Mouse (Mus musculus): ENCODE results near the gene Megf11.
A peak's percentile ranks its signal among the peaks of the same experiment; 100 is the strongest.

The Megf11 gene

DNA sequence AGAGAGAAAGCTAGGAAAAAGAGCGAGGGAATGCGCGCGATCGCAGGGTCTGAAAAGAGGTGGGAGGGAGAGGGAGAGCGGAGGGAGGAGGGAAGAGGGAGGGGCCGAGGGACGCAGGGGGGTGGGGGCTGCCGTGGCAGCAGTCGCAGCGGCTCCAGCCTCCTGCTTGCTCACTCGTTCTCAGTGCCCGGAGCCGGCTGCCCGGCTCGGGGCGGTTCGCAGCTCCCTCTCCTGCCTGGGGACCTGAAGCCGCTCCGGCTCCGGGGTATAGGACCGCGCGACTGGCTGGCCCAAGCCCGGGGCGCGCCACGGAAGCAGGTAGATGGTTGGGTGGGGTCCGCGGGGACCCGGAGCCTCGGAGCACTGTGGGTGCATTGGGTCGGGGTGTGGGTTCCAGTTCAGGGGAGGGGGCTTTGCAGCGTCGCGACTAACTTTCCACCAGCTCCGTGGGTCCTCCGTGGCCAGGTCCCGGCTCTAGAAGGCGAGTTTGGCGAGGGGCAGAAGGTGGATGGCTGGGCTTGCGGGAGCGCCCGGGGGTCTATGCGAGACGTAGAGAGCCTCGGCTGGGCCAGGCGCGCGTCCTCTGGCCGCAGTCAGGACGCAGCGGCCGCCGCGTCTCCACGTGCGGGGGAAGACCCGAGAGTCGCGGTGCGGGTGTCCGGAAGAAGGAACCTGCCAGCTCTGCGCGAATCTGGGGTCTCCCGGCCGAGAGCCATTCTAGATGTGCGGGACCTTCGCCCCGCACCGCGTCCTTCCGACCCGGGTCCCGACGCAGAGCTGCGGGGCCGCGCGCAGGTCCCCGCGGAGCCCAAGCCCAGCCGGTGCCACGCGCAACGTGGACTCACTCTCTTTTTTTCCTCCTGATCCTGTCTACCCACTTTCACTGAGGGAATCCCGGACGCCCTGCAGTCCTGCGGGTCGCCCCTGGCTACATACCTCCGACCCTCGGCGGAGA is at the start of gene Megf11:
Gene Megf11 (plus strand): TSS at position 116 of the 955 bp plus-strand sequence.
- DNase-seq (ENCODE audit: low read depth, low spot score), result no peak

DNA sequence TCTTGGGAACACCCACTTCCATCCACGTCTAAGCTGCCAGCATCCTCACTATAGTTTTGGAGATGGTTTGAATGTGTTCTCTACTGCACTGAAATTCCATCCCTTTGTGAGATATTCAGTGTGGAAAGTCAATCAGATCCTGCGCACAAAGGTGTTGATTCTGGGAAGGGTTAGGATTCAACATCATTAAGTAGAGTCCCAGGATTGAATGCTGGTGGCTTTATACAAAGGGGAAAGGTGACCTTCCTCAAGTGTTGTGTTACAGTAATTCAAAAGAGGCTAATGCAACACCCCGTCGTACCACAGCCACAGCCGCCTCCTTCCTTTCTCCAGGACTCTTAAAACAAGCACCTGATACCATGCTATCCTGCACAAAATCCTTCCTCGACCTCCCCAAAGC is 49.6 kb upstream of the Megf11 start:
- DNase-seq (ENCODE audit: low read depth, low spot score), result no peak

GRCm38 (mm10) chr9:64339361-64339760 is 46.1 kb upstream of the Megf11 start:
- no peak for DNase-seq (ENCODE audit: low read depth, low spot score)

GRCm38 (mm10) chr9:64340351-64341253 is 44.8 kb upstream of the Megf11 start:
- DNase-seq (ENCODE audit: low read depth, low spot score), result peak; percentile 80

DNA sequence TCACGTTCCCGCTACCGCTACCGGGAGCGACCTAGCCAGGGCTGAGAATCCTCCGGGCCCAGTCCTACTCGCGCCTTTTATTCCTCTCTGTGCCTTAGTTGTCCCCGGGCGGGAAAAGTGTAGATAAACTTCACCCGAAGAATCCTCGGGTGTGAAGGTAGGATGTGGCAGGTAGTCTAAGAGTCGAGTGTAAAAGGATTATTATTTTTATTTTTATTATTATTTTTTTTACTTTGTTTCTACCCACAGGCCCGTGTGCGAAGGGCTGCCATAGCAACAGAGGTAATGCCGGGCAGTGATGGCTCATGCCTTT is 44.2 kb upstream of the Megf11 start, which contains the start of gene Dis3l:
Gene Dis3l (minus strand): TSS at position 35 of the 313 bp plus-strand sequence.
- DNase-seq (ENCODE audit: low read depth, low spot score), result no peak

- DNase-seq (ENCODE audit: low read depth, low spot score), result no peak
Measured at GRCm38 (mm10) chr9:64341671-64342070, 43.8 kb upstream of the Megf11 start.

DNA sequence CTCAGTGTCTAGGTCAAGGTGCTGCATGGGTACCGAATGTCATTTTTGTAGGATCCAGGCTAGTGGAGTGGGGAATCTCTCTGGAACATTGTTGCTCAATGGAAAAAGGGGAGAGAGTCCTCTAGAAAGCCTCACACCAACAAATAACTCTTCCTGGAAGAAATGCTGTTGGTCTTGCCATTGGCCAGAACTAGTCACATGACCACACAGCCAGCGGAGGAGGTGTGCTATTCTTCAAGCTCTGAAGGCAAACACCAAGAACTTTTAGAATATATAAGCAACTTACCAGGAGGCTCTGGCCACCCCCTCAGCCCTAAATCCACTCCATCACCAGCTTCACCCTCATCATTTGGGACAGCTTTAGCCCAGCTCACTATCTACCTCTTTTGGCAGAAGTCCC is 41.8 kb upstream of the Megf11 start:
- DNase-seq (ENCODE audit: low read depth, low spot score), result peak; percentile 40

GRCm38 (mm10) chr9:64345931-64346330 is 39.5 kb upstream of the Megf11 start:
- DNase-seq (ENCODE audit: low read depth, low spot score), result no peak

- DNase-seq (ENCODE audit: low read depth, low spot score), result peak; percentile 33
Measured at GRCm38 (mm10) chr9:64347377-64347776, 38.0 kb upstream of the Megf11 start.

GRCm38 (mm10) chr9:64349490-64349889 is 35.9 kb upstream of the Megf11 start:
- no peak for DNase-seq (ENCODE audit: low read depth, low spot score)

DNA sequence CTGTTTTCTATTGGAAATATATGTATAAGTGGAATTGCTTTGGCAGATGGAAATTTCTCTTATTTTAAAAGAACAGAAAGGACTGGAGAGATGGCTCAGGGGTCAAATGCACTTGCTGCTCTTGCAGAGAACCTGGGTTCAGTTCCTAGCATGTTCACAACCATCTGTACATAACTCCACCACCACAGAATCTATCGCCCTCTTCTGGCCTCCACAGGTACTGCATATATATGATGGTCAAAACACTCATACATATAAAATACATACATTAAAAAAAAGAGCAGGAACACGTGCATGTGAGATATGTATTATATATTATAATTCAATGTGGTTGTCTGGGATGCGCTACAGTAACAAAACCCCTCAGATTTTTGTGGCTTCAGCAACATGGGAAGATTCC is 34.2 kb upstream of the Megf11 start:
- DNase-seq (ENCODE audit: low read depth, low spot score), result peak; percentile 69

DNA sequence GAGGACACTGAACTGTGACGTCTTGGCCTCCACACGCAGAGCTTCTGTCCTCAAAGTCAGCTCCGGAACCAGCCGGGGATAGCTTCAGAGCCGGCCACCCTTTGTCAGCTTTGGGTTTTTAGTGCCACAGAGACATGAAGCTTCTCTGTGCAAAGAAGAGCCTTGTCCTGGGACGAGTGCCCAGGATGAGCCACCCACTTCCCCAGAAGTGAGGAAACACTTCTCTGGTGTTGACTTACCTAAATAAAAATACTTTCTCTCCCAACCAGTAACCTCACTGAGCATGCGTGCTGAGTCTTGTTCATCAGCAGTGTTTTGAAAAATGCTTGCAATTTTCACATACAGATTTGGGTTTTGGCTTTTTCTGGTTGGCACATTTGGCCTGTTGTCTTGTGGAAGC is 29.8 kb upstream of the Megf11 start:
- DNase-seq (ENCODE audit: low read depth, low spot score), result no peak

- DNase-seq (ENCODE audit: low read depth, low spot score), result no peak
Measured at GRCm38 (mm10) chr9:64361231-64361950, 24.0 kb upstream of the Megf11 start.

DNA sequence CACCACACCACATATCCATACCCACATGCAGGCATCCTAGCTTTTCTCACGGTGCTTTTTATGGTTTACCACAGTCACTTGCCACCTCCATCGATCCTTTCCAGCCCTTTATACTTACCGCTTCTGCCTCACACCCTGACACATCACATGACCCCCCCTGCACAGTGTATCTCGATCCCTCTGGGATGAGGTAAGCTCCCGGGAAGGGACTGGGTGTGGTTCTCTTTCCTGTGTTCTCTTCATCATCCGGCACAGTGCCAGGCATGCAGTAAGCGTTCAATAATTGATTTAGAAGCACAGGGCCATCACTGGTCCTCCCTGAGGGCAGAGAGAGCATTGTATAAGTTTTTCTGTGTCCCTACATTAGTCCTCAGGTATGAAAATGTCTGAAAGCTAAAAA is 15.6 kb upstream of the Megf11 start:
- no peak for DNase-seq (ENCODE audit: low read depth, low spot score)

- no peak for DNase-seq (ENCODE audit: low read depth, low spot score)
Measured at GRCm38 (mm10) chr9:64371305-64371819, 14.1 kb upstream of the Megf11 start.

DNA sequence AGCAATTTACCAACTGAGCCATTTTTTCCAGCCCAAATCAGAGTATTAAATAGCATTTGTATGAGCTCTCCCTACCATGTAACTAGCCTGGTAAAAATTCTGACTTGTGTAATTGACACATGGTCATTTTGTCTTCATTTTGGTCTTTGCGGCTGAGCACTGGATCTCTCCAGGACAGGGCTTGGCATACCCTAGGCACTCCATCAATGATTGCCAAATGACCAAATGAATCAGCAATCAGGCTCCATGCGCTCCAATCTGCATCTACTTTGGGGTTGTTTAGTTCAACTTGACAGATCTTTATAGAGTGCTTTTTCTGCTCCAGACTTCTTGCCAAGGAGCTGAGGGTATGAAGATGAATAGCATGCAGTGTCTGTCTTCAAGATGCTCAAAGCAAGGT is 9.0 kb upstream of the Megf11 start:
- no peak for DNase-seq (ENCODE audit: low read depth, low spot score)

DNA sequence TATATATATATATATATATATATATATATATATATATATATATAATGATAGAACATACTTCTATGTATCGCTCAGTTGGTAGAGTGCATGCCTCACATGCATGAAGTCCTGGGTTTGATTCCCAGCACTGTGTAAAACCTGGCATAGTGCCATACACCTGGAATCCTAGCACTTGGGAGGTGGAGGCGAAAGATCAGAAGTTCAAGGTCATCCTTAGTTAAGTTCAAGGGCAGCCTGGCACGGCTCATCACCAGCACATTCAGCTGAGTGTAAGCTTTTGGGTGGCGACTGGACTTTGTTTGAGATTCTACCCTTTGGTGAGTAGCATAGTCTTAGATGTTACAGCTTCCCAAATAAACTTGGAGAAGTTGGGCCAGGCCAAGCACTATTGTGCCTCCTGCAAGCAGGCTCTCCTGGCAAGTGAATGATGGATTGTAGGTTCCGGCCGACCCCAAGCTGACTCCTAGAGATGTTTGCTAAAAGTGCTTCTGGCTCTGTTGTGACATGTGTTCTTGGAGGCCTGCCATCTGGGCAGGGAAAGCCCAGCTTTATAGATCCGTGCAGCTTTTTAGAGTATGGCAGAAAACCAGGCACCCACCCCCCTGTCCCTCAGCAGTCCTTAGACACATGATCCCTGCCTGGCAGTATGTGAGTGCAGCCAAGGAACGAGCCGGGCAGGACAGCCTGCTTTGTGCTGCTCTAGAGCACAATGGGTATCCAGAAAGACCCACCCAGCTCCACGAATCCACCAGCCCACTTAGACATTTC is 2.2 kb upstream of the Megf11 start:
- no peak for DNase-seq (ENCODE audit: low read depth, low spot score)

- DNase-seq (ENCODE audit: low read depth, low spot score), result no peak
Measured at GRCm38 (mm10) chr9:64386466-64387211, 1.2 kb downstream of the Megf11 start.

- DNase-seq (ENCODE audit: low read depth, low spot score), result no peak
Measured at GRCm38 (mm10) chr9:64389576-64390292, 4.3 kb downstream of the Megf11 start.
